Mouse (Mus musculus): ENCODE measurements around the gene Crcp.

GRCm38 (mm10) chr5:130041262-130041661 is 12.2 kb downstream of the Crcp start:
- no peak for TF ChIP-seq CTCF (IDR thresholded peaks at IDR 0.05; ENCODE audit: low read depth, low read length)
- no peak for TF ChIP-seq POLR2A (IDR thresholded peaks at IDR 0.05; ENCODE audit: insufficient read depth, low read length)
